Mouse (Mus musculus) adrenal gland, adult (tissue): ENCODE measurements at regions not wholly inside any gene's neighbourhood (a gene's known extent, or its start where the extent isn't known, plus 50 kb on each side); places are given as distances from the start of the nearest gene placed in this dataset.

Experiments used
- DNase-seq, 2 experiments: peaks; one replicate each; pipeline ENCODE4 v3.0.0; 2022 to 2023; ENCODE audit warnings: low spot score in 1 of 2; ENCODE audit not compliant: inconsistent age in 2 of 2

GRCm38 (mm10) chr12:16477572-16477971 is 133.2 kb downstream of the Lpin1 start:
- DNase-seq, result no peak

- no peak for DNase-seq
Measured at GRCm38 (mm10) chr12:16474361-16475080, 136.2 kb downstream of the Lpin1 start.

- DNase-seq, result no peak
Measured at GRCm38 (mm10) chr12:16457419-16457818, 153.3 kb downstream of the Lpin1 start.

- DNase-seq, result peak in 1 of 2 experiments; percentile 34
Measured at GRCm38 (mm10) chr12:16450771-16451435, 159.9 kb downstream of the Lpin1 start.

GRCm38 (mm10) chr12:16438717-16439116 is 172.0 kb downstream of the Lpin1 start:
- no peak for DNase-seq

- no peak for DNase-seq
Measured at GRCm38 (mm10) chr12:16436961-16437360, 173.8 kb downstream of the Lpin1 start.

- DNase-seq, result no peak
Measured at GRCm38 (mm10) chr12:16436255-16436654, 174.5 kb downstream of the Lpin1 start.

GRCm38 (mm10) chr12:16434739-16435138 is 176.0 kb downstream of the Lpin1 start:
- DNase-seq, result no peak

- DNase-seq, result no peak
Measured at GRCm38 (mm10) chr12:16434225-16434624, 176.5 kb downstream of the Lpin1 start.

GRCm38 (mm10) chr12:16425980-16426379 is 184.8 kb downstream of the Lpin1 start:
- DNase-seq, result no peak

- peak in 1 of 2 experiments; percentile 18 for DNase-seq
Measured at GRCm38 (mm10) chr12:16424526-16424925, 186.2 kb downstream of the Lpin1 start.

GRCm38 (mm10) chr12:16395720-16396119 is 215.0 kb downstream of the Lpin1 start:
- DNase-seq, result no peak

GRCm38 (mm10) chr12:16392851-16393250 is 217.9 kb downstream of the Lpin1 start:
- no peak for DNase-seq

GRCm38 (mm10) chr12:16391630-16392269 is 219.0 kb downstream of the Lpin1 start:
- DNase-seq, result no peak

- DNase-seq, result no peak
Measured at GRCm38 (mm10) chr12:16391163-16391562, 219.6 kb downstream of the Lpin1 start.

GRCm38 (mm10) chr12:16387035-16387434 is 223.7 kb downstream of the Lpin1 start:
- no peak for DNase-seq

- no peak for DNase-seq
Measured at GRCm38 (mm10) chr12:16384396-16384795, 226.4 kb downstream of the Lpin1 start.

GRCm38 (mm10) chr12:16383499-16383935 is 227.2 kb downstream of the Lpin1 start:
- DNase-seq, result no peak

GRCm38 (mm10) chr12:16382417-16382988 is 228.3 kb downstream of the Lpin1 start:
- no peak for DNase-seq

- no peak for DNase-seq
Measured at GRCm38 (mm10) chr12:16381026-16381425, 229.7 kb downstream of the Lpin1 start.

- no peak for DNase-seq
Measured at GRCm38 (mm10) chr12:16380346-16380745, 230.4 kb downstream of the Lpin1 start.

- no peak for DNase-seq
Measured at GRCm38 (mm10) chr12:16379415-16379814, 231.4 kb downstream of the Lpin1 start.
